Mouse (Mus musculus): ENCODE data around the gene Faah. TPM values are rescaled to one million over a fixed set of nuclear protein-coding genes. Genes with fewer than 3 reads are reported as not detected.

Gene Faah
- total RNA-seq, 2 experiments from 2014 or later: 123 to 126 TPM

DNA sequence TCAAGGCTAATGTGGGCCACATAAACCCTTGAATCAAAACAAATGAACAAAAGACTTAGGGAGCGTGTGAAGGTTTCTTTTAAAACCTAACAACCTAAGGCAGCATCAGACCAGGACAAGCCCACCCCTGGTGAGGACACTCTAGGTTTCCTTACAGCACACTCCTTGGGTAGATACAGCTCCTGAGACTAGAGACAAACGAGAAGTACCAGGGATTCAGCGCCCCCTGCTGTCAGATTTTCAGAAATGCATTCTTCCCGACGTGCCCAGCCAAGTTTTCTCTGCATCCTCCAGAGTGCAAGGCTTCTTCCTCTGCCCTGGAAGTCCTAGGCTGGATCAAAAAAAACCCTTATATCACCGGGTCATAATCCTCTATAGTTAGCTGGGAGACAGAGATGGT, 65.0 kb downstream of the Faah start:
- peak; percentile 49 to 63 for DNase-seq (ENCODE audit: low spot score in 2 of 2)

DNA sequence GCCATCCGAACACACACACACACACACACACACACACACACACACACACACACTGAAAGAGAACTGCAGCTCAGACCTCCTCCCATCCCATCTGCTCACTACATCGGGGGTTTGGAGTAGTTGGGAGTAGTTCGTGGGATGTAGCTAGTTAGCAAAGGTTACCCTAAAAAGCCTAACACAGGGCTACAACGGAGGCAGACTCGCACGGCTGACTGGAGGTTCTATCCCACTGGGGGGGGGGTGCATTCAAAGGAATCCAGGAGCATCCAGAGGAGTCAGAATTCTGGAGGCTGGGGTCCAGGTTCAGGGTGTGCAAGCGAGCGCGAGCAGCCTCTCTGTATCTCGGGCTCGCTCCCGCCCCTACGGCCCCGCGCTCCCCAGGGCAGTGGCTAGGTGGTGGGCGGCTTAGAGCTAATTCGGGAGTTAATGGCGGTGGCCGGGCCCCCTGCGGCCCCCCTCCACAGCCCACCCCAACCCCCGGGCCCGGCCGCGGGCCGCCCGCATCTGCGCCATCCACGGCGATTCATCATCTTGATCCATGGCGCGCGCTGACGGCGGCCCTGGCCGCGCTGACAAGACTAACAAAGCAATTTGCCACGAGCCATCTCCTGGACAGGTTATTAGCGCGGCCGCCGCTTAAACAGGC, 73.9 kb downstream of the Faah start:
- DNase-seq (ENCODE audit: low spot score in 2 of 2): no peak

DNA sequence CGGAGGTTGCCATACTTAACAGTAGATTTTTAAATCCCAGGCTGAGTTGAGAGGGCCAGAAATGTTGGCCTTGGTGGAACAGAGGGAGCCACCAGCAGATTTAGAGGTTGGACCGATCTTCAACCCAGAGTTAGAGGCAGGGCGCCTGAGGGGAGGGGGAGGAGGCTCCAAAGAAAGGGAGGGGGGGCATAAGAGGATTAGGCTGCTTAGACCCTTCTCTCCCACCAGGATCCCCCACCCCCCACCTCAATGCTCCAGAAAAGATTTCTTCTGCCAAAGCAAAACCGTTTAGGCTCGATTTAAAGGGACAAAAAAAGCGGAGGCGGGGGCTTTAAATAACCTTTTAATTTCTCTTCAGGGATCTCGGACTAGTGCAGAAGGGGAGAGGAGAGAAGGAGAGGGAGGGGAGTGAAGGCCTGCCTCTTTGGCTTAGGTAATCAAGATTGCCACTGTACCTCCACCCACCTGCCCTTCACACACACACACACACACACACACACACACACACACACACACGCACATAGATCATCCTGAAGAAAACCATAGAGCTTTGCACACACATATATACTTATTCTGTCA, 76.4 kb downstream of the Faah start:
- DNase-seq (ENCODE audit: low spot score in 2 of 2): no peak

DNA sequence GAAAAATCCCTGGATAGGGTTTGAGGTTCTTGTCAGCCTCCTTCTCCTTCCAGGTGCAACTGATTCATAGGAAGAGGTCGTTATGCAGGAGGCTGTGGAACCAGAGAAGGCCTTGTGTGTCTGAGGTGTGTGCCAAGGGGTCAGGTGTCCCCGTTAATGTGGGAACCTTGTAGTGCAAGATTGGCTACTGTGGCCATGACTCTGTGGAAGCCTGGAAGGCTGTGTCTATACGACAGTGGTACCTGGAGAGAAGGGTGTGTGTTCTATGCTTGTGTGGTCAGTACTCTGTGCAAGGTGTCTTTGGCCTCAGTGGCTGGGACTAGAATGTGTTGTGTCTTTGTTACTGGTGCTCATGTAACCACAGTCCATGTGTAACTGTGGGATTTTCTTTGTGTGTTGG, 77.0 kb downstream of the Faah start:
- no peak for DNase-seq (ENCODE audit: low spot score in 2 of 2)

DNA sequence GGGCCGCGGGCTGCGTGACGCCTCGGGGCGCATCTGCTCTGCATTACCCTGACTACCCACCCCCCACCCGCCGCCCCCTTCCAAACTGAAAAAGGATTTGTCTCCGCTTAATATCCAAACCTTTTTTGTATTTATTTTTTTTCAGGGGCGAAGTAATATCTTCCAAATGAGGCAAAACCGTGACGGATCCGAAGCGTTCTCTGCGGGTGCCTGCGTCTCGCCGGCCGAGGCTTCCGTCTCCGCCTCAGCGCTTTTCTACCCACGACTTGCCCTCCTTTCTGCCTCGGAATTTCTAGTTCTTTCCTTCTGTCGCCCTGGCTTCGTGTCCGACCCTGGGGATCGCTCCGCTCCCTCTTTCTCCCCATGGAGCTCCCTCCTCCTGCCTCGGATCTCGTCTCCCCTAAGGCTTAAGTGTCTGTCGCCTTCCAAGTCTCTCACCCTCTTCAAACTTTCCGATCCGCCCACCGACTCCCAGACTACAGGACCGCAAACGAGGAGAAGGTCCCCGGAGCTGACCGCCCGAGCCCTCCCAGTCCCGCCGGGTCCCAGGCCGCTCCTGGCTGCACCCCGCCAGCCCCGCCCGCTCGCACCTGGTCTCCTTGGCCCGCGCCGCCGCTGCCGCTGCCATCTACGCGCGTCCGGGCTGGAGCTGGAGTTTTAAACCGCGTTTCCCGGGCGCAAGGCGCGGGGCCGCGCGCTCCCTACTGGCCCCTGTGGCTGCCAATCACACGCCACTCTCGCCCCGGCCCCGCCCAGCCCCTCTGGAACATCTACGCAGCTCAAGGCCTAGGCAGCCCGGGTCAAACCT, 78.2 kb downstream of the Faah start, which contains the start of gene Dmbx1:
TSS of gene Dmbx1 (minus strand) at position 632 of the 808 bp plus-strand sequence.
- DNase-seq (ENCODE audit: low spot score in 2 of 2): no peak

DNA sequence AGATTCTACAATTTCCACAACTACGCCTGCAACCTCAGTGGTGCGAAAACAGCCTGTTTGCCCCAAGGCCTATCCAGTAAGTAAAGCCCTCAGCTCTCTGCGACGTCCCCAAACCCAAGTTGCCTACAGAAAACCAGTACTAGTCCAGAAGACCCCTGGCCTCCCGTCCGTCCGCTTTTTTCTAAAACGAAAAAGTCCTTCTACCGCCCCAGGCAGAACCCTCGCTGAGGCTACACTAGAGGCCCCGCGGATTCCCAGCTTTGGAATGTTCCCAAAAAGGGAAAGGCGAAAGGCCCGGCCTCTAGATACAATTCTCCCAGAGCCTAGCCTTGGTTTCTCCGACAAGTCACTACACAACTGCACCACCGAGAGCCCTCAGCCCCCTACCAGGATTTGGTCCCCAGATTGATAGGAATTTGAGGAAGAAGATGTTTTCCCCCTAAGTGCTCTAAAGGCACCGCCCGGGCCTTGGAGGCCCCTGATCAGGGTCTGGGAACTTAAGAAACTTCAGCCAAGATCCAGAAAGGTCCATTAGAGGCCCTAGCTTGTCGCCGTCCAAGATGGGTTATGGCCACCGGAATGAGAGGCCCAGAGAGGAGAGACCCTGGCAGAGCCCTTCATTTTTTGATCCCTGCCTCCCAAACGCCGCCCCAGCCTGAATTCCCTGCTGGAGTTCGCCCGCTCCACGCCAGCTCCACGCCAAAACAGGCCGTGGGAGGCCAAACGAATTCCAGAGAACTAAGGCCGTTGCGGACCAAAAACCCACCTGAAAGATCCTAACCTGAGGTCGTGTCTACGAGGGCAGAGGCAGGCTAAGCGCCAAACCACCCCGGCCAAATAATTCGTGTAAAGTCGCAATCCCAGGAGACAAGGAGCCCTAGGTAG, 79.2 kb downstream of the Faah start:
- DNase-seq (ENCODE audit: low spot score in 2 of 2): peak; percentile 21 to 62

DNA sequence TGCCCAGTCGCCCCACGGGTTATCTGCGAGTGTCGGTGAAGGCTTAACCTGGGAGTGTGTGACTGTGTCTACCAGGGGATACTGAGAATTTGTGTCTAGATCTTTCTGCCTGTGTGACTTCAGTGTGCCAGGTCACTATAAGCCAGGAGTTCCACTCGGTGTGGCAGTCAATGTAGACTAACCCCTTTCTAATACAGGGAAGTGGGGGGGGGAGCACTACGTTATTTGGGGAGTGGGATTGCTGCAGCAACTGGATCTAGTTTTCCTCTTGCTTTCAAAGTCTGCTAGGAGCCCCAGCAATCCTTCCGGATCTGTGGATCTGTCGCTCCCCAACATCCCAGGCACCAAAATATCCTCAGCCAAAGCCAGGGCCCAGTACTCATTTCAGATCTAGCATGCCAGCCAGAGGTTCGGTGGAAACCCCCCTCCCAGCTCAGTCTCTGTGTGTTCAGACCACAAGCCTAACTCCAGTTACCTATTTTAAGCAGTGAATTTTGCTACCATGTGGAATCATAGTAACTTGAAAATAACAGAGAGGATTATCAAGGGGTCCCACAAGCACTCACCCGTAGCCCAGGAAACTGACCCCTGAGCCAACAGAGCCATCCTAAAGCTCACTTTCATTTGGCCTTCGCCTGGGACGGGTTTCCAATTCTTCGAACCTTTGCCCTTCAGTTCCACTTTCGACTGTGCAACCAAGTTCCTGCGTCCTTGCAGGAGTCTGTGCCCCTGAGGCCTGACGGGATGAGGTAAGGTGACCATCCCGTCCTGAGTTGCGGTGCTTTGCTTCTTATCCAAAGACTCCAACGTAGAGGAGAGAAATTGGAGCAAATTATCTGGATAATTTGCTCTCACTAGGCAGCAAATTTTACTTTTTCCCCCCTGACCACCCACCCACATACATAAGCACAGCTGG, 80.4 kb downstream of the Faah start:
- no peak for DNase-seq (ENCODE audit: low spot score in 2 of 2)

DNA sequence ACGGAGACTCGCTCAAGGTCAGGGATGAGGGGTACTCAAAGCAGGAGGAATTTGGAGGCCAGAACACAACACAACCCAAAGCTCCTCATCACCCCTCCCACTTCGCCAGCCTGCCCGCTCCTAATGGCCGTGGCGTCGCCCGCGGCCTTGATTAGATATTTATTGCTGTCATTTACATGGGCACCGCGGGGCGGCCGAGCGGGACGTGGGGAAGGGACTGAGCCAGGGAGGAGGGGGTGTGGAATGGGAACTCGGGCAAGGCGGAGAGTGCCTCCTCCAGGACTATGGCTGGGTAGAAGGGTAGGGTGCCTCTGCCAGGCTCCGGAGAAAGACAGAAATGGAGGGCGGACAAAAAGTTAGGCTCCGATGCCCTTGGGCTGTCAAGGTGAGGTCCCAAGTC, 81.1 kb downstream of the Faah start:
- no peak for DNase-seq (ENCODE audit: low spot score in 2 of 2)

DNA sequence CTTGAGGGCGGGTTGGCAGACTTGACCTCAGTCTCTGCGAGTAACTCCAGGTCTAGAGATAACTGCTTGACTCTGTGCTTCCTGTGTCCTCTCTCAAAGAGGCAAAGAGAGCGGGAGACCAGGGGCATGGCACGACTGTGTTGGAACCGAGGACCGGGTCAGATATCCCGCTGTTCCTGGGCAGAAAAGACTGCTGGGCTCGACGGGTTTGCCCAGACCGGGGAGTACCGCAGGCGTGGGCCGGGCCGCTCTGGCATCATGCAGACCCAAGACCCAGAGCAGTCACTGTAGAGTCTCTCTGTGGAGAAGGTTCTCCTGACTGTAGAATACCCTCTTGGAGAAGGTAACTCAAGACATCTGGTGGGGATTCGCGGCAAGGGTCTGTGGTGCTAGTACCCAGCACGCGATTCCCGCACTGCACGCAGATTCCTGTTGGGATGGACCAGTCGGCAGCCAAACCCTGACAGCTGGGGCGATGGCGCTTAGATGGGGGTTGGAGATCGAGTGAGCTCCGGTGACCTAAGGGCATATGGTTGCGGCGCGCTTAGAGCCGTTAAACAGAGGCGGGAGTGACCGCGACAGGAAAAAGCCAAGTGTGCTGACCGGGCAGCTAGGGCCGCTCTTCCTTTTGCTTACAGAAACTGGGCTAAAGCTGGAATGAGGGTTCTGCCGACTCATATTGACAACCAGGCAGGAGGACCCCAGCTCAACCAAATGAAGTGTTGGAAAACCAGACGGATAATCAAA, 81.7 kb downstream of the Faah start:
- DNase-seq (ENCODE audit: low spot score in 2 of 2): no peak

DNA sequence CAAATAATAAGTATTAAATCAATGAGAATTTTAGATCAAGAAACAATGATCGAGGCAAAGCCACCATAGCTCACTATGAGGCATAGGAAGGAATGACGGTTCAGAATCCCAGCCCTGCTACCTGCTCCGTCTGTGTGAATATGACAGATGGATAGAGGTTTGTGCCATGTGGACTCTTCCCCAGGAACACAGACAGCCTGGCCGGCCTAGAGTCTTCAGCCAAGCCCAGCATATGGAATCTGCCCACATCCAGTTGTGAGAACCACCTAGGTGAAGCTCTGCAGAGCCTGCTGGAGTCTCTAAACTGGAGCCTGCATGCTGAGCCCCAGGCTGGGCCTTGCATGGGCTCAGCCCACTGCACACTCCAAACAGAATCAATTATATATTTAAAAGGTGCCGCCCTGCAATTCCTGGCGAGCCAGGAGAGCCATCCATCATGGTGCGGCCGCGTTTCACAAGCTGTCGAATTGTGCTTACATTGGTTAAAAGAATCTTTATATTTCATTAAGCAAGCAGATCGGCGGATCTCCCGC, 86.1 kb downstream of the Faah start:
- no peak for DNase-seq (ENCODE audit: low spot score in 2 of 2)

DNA sequence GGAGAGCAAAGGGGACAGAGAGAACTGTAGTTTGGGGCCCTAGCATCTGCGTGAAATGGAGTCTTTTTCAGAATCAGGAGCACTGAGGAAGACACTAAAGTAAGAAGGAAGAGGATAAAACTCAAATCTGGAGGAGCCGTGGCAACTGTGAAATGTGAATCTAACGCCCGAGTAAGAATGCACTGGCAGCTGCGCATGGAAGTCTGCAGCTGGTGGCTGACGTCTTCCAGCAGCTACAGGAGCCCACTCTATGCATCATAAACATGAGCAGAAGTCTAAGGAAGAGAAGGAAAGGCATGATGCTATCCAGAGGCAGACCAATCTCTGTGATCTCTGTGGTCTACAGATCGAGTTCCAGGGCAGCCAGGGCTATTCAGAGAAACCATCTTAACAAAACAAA, 90.1 kb downstream of the Faah start:
- no peak for DNase-seq (ENCODE audit: low spot score in 2 of 2)

DNA sequence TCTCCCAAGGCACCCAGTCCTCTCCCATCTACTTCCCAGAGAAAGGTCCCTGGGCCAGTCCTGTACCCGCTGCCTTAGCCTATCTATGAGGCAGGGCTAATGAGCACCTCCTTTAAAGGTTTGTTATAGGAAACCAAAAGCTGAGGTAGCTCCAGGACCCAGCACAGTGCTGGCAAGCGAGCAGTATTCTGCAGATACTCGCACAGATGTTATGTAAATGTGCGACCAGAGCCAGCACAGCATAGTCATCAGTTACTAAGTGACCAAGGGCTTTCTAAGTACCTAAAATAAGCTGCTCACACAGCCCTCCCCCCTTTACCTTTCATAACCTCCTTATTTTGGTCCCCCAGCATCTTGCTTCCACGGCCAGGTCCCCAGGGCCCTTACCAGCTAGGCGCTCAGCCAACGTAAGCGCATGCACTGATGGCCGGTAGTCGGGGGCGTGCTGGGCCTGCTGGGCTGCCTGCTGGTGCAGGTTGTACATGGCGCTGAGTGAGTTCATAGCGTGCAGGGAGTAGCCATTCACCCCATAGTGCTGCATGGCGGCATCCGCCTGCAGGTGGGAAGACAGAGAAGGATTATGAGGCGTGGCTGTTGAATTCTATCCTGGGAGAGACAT, 94.4 kb downstream of the Faah start:
- no peak for DNase-seq (ENCODE audit: low spot score in 2 of 2)

DNA sequence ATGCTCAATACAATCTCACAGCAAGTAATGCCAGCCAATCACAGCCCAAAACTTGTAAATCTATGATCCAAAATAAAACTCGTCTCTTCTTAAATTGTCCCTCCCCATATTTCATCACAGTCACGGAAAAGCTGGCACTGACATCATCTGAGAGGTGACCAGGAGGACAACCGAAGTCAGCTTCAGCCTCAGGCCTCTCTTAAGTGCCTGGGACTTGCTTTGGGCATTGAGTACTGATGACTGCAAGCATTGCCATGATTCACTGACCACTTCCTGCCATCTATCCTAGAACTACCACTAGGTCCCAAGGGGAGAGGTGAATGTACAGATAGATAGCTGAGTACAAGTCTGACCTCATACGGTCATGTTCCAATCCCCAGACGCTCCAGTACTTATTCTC, 95.0 kb downstream of the Faah start:
- DNase-seq (ENCODE audit: low spot score in 2 of 2): no peak

DNA sequence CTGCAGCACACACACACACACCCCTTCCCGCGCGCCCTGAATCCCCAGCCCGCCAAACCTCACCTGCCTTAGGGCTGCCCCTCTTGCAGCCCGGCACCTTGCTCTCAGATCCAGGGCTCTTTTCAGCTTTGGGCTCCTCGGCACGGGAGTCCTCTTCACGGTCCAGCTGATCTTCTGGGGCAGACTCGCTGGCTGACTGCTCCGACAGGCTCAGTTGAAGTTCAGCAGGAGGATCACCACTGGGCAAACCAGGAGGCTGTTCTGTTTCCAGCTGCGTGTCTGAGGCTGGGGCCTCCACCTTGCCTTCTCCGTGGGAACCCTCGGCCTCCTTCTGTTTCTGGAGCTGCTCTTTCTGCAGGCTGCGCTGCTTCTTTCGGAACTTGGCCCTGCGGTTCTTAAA, 97.8 kb downstream of the Faah start:
- no peak for DNase-seq (ENCODE audit: low spot score in 2 of 2)

Other genes starting within 250 kb of the Faah start
- not detected for gene Tex38, start 236.9 kb downstream of the Faah start, total RNA-seq (2021)
- gene Atpaf1, start 233.1 kb downstream of the Faah start, total RNA-seq (2021): 10 to 100 TPM; 35.2 to 37.8 TPM
- gene Mob3c, start 189.8 kb downstream of the Faah start, total RNA-seq (2021): 1 to 10 TPM; 3.9 TPM
- gene Mknk1, start 178.7 kb downstream of the Faah start, total RNA-seq (2021): 10 to 100 TPM; 42.8 to 46.9 TPM
- under 1 TPM; 0.26 to 0.55 TPM for gene Kncn, start 133.5 kb downstream of the Faah start, total RNA-seq (2021)
- gene 6430628N08Rik, start 127.3 kb downstream of the Faah start, total RNA-seq (2021): not detected
- under 1 TPM; 0.14 to 0.21 TPM for gene Dmbx1, start 78.0 kb downstream of the Faah start, total RNA-seq (2021)
- gene Nsun4, start 36.0 kb upstream of the Faah start, total RNA-seq (2021): 10 to 100 TPM in 1 of 2 experiments, 1 to 10 TPM in 1; 9.0 to 10.8 TPM
- 100 to 1,000 TPM; 428 to 464 TPM for gene Uqcrh, start 57.1 kb upstream of the Faah start, total RNA-seq (2021)
- 10 to 100 TPM; 46.9 to 49.4 TPM for gene Lrrc41, start 57.3 kb upstream of the Faah start, total RNA-seq (2021)
- gene Rad54l, start 105.8 kb upstream of the Faah start, total RNA-seq (2021): 1 to 10 TPM; 1.2 TPM
- 10 to 100 TPM; 71.8 to 72.1 TPM for gene Pomgnt1, start 105.9 kb upstream of the Faah start, total RNA-seq (2021)
- 10 to 100 TPM; 18.2 to 23.8 TPM for gene Lurap1, start 133.4 kb upstream of the Faah start, total RNA-seq (2021)
- gene Tspan1, start 149.7 kb upstream of the Faah start, total RNA-seq (2021): not detected
- gene 1700042G07Rik, start 155.4 kb upstream of the Faah start, total RNA-seq (2021): not detected
- gene Gm49337, start 155.5 kb upstream of the Faah start, total RNA-seq (2021): 1 to 10 TPM in 1 of 2 experiments, not detected in 1; 1.4 TPM
- gene Pik3r3, start 203.7 kb upstream of the Faah start, total RNA-seq (2021): 10 to 100 TPM; 53.3 to 56.1 TPM

Measured in layer of hippocampus, postnatal 14 days (tissue).